Mouse (Mus musculus): ENCODE results near the gene Sp7. TPM values are rescaled to one million over a fixed set of nuclear protein-coding genes. Genes with fewer than 3 reads are reported as not detected.
A peak's percentile ranks its signal among the peaks of the same experiment; 100 is the strongest.
"Not testable (repeated sequence)": the region's sequence is repeated elsewhere in the genome, so short reads cannot be mapped to it uniquely, and the experiment has no call there.

Sp7 gene
- total RNA-seq, 2 experiments from 2014 or later: not detected

GRCm38 (mm10) chr15:102350942-102351291 is 16.1 kb downstream of the Sp7 start:
- peak; percentile 40 for ATAC-seq (replicated peaks; ENCODE audit: low FRiP score, poor library complexity, severe bottlenecking)

- ATAC-seq (replicated peaks; ENCODE audit: low FRiP score, poor library complexity, severe bottlenecking): peak; percentile 92
These were observed 16.6 kb downstream of the Sp7 start, which contains the start of gene Aaas for GRCm38 (mm10) chr15:102350138-102350941. Gene Aaas, minus strand, starts transcription at chr15:102350771.

- ATAC-seq (replicated peaks; ENCODE audit: low FRiP score, poor library complexity, severe bottlenecking): no peak
These were observed 20.5 kb downstream of the Sp7 start for GRCm38 (mm10) chr15:102346444-102346843.

GRCm38 (mm10) chr15:102344490-102344889 is 22.5 kb downstream of the Sp7 start:
- no peak for ATAC-seq (replicated peaks; ENCODE audit: low FRiP score, poor library complexity, severe bottlenecking)

GRCm38 (mm10) chr15:102341580-102341979 is 25.4 kb downstream of the Sp7 start:
- ATAC-seq (replicated peaks; ENCODE audit: low FRiP score, poor library complexity, severe bottlenecking): 0 out of 2 replicates have a peak, but pooled peaks have one; percentile 50

GRCm38 (mm10) chr15:102339612-102340011 is 27.4 kb downstream of the Sp7 start:
- no peak for ATAC-seq (replicated peaks; ENCODE audit: low FRiP score, poor library complexity, severe bottlenecking)

- no peak for ATAC-seq (replicated peaks; ENCODE audit: low FRiP score, poor library complexity, severe bottlenecking)
These were observed 30.0 kb downstream of the Sp7 start for GRCm38 (mm10) chr15:102336946-102337345.

- not testable (repeated sequence) for ATAC-seq (replicated peaks; ENCODE audit: low FRiP score, poor library complexity, severe bottlenecking)
These were observed 31.1 kb downstream of the Sp7 start for GRCm38 (mm10) chr15:102335925-102336324.

- ATAC-seq (replicated peaks; ENCODE audit: low FRiP score, poor library complexity, severe bottlenecking): no peak
These were observed 31.7 kb downstream of the Sp7 start for GRCm38 (mm10) chr15:102335254-102335653.

- peak; percentile 92 for ATAC-seq (replicated peaks; ENCODE audit: low FRiP score, poor library complexity, severe bottlenecking)
These were observed 35.4 kb downstream of the Sp7 start, which contains the start of gene Myg1 for GRCm38 (mm10) chr15:102331610-102332015. Gene Myg1, plus strand, starts transcription at chr15:102331709.

GRCm38 (mm10) chr15:102326892-102327291 is 40.1 kb downstream of the Sp7 start:
- no peak for ATAC-seq (replicated peaks; ENCODE audit: low FRiP score, poor library complexity, severe bottlenecking)

- peak; percentile 100 for ATAC-seq (replicated peaks; ENCODE audit: low FRiP score, poor library complexity, severe bottlenecking)
These were observed 40.9 kb downstream of the Sp7 start, which contains the start of gene Pfdn5 for GRCm38 (mm10) chr15:102326022-102326576. Gene Pfdn5, plus strand, starts transcription at chr15:102326116.

GRCm38 (mm10) chr15:102324654-102325473 is 42.1 kb downstream of the Sp7 start:
- ATAC-seq (replicated peaks; ENCODE audit: low FRiP score, poor library complexity, severe bottlenecking): no peak

- 0 out of 2 replicates have a peak, but pooled peaks have one; percentile 48 for ATAC-seq (replicated peaks; ENCODE audit: low FRiP score, poor library complexity, severe bottlenecking)
These were observed 50.7 kb downstream of the Sp7 start for GRCm38 (mm10) chr15:102316263-102316662.

GRCm38 (mm10) chr15:102315292-102315691 is 51.7 kb downstream of the Sp7 start:
- ATAC-seq (replicated peaks; ENCODE audit: low FRiP score, poor library complexity, severe bottlenecking): no peak

- no peak for ATAC-seq (replicated peaks; ENCODE audit: low FRiP score, poor library complexity, severe bottlenecking)
These were observed 55.5 kb downstream of the Sp7 start for GRCm38 (mm10) chr15:102311489-102311888.

GRCm38 (mm10) chr15:102310074-102310845 is 56.7 kb downstream of the Sp7 start:
- no peak for ATAC-seq (replicated peaks; ENCODE audit: low FRiP score, poor library complexity, severe bottlenecking)

GRCm38 (mm10) chr15:102308717-102309116 is 58.3 kb downstream of the Sp7 start:
- no peak for ATAC-seq (replicated peaks; ENCODE audit: low FRiP score, poor library complexity, severe bottlenecking)
